Mouse (Mus musculus) spleen, postnatal 4 days (tissue): ENCODE data around the gene Cdc42se2.

Experiments
- DNase-seq, 2 experiments: peaks; one replicate each; pipeline ENCODE4 v3.0.0; 2022; ENCODE audit warnings: low spot score in 2 of 2

Cdc42se2 gene

GRCm38 (mm10) chr11:54710512-54711293 is 76.8 kb downstream of the Cdc42se2 start:
- no peak for DNase-seq

DNA sequence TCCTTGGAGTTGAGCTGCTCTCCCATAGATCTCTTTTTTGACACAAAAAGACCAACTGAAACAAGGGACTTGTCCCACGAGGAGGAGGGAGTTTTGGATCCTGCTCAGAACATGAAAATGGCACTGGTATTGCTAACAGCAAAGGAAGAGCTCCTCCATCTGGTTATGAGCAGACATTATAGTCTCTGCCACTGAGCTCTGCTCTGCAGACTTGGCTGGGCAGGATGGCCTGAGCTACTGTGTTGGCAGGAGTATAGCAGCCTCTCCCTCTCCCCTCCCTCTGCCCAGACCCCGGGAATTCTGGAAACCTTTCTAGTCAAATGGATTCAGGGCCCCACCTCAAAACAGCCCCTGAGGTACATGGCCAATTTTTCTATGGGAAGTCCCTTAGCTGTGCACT is 77.8 kb downstream of the Cdc42se2 start:
- no peak for DNase-seq

- no peak for DNase-seq
Measured at GRCm38 (mm10) chr11:54708153-54708552, 79.3 kb downstream of the Cdc42se2 start.

- DNase-seq, result peak; percentile 65 to 87
Measured at GRCm38 (mm10) chr11:54703306-54703705, 84.2 kb downstream of the Cdc42se2 start.

GRCm38 (mm10) chr11:54701848-54702247 is 85.6 kb downstream of the Cdc42se2 start:
- DNase-seq, result no peak

- DNase-seq, result no peak
Measured at GRCm38 (mm10) chr11:54699972-54700371, 87.5 kb downstream of the Cdc42se2 start.

- DNase-seq, result no peak
Measured at GRCm38 (mm10) chr11:54698636-54699035, 88.8 kb downstream of the Cdc42se2 start.

- no peak for DNase-seq
Measured at GRCm38 (mm10) chr11:54697611-54698010, 89.9 kb downstream of the Cdc42se2 start.

- no peak for DNase-seq
Measured at GRCm38 (mm10) chr11:54695951-54696350, 91.5 kb downstream of the Cdc42se2 start.

DNA sequence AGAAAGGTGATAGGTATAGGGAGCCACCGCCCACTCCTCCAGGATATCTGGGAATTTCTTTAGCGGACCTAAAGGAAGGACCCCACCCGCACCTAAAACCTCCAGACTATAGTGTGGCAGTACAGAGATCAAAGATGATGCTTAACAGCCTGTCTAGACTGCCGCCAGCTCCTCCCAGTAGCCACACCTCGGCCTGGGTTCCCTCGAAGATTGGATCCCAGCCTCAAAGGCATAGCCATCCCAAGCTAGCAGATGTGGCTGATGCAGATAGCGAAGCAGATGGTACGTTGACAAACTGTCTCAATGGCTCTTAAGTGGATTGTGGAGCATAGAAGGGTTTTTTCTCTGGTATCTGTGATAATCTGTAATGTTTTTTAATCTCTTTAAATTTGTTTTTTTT is 93.2 kb downstream of the Cdc42se2 start:
- DNase-seq, result no peak

DNA sequence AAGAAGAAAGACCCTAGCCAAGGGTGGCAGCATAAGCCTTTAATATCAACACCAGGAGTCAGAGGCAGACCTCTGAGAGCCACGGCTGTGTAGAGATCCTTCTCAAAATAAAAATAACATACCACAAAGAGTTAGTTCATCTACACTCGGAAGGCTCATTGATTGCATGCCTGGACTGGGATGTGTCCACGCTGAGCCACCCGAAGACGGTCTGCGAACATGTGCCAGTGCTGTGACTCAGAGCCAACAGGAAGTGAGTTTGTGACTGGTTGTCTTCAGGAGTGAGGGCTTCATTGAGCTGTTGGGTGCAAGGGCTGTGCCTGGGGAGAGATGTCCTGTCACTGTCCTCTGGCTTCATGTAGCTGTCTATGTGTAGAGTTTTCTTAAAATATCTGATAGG is 93.8 kb downstream of the Cdc42se2 start:
- no peak for DNase-seq

- no peak for DNase-seq
Measured at GRCm38 (mm10) chr11:54691179-54691578, 96.3 kb downstream of the Cdc42se2 start.

DNA sequence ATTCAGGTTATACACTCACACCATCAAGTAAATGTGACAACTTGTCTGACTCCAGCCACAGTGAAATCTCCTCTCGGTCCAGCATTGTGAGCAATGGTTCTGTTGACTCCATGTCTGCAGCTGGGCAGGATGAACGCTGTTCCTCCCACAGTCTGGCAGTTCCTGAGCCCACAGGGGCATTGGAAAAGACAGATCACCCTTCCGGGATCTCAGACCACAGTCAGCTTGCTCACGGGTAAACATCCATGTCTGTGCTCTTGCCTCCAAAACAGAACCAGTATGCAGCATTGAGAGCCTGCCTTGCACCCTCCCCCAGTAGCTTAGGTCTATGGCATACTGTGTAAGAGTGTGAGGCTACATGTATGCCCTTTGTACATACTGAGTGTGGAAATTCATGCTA is 97.3 kb downstream of the Cdc42se2 start:
- no peak for DNase-seq

DNA sequence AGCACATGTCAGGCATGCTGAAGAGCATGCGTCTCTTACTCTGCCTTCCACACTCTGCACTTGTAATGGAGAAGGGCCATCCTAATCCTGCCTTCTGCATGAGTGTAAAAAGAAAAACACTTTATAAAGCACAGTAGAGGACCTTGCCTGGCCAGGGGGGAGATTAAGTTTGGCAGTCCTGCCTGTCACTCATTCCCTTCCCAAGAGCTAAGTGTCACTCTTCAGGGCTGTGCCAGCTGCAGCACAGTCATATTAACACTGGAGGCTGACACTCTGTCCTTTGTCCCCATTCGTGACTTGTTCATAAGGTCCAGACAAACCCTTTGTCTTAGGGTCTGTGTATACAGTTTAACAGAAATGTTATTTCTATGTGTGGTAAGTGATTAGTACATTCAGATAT is 102.6 kb downstream of the Cdc42se2 start:
- DNase-seq, result no peak

DNA sequence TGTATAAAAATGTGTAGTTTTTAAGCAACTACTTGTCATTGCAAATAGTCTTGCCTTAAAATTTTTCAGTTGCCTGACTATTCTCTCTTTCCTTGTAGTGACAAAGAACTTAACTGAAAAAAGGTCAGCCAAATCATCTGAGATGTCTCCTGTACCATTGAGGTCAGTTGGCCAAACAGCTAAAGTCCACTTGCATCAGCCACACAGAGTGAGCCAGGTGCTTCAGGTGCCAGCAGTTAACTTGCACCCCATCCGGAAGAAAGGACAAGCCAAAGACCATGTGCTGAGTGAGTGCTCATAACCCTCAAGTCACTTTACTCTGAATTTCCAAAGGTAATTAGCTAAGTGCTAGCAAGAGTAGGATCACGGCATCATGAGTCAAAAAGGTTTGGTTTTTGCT is 108.3 kb downstream of the Cdc42se2 start:
- DNase-seq, result no peak

DNA sequence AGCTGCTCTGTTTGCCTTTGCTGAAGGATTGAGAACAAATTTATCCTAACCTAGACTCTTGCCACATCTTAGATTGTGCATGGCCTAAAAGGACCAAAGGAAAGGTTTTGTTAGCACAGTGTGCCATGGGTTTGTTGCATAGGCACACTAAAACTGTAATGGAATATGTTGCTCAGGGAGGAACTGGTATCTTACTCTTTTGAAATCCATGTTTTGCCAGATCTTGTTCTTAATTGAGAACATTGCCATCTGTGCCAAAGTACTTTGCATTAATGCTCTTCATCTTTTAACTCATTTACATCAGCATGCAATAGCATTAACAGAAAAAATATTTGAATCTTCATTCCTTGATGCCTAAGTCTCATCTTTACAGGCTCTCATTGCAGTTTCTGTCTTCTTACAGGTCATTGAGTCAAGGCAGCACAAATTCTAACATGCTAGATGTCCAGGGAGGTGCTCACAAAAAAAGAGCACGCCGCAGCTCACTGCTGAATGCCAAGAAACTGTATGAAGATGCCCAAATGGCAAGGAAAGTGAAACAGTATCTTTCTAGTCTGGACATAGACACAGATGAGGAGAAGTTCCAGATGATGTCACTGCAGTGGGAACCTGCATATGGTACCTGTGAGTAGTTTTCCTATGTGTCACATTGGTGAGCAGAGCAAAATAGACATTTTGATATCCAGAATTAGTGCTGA is 111.5 kb downstream of the Cdc42se2 start:
- DNase-seq, result no peak

GRCm38 (mm10) chr11:54673575-54674298 is 113.7 kb downstream of the Cdc42se2 start:
- DNase-seq, result no peak
